Mouse (Mus musculus) R1 (cell line): ENCODE measurements at regions not wholly inside any gene's neighbourhood (a gene's known extent, or its start where the extent isn't known, plus 50 kb on each side); places are given as distances from the start of the nearest gene placed in this dataset.

Experiments
- DNase-seq: peaks from one replicate; pipeline ENCODE4 v3.0.0-alpha.2; 2018; ENCODE audit warnings: low read depth, low spot score

- no peak for DNase-seq
Observed at GRCm38 (mm10) chr7:137879296-137879695, 441.9 kb downstream of the Glrx3 start.

DNA sequence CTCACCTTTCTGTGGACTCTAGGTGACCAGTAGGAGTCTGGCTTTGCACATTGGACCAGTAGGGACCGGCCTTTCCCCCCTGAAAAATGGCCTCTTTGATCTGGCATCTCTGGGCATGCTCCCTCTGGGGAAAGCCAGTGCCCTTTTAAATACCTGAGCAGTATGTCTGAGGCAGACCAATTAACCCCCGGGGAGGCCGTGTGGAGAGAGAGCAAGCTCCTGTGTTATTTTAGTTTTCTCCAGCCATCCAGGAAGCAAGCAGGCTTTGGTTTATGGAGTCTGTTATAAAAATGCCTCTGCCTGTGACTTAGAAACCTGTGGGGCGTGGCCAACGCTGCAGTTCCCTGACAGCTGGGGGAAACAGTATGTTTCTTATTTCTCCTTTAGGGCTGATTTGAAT lies 445.5 kb downstream of the Glrx3 start:
- no peak for DNase-seq

GRCm38 (mm10) chr7:137883701-137884100 lies 446.3 kb downstream of the Glrx3 start:
- no peak for DNase-seq

- DNase-seq = peak; percentile 65
Observed at GRCm38 (mm10) chr7:137885146-137885545, 447.7 kb downstream of the Glrx3 start.

DNA sequence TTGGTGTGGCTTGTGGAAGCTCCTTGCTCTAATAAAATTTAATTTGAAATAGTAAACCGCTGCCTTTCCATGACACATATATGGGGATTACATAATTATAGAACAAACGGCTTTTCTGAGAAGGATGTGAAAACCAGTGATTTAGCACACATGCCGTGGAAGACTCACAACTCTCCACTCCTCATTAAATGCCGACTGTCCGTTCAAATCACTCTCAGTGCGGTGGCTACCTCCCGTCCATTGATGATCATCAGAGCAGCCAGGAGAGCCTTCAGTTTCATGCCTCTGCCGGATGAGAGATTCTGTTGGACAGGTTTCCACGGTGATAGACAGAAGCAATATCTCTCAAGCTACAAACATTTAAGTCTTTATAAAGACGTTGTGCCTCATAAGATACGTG lies 451.3 kb downstream of the Glrx3 start:
- no peak for DNase-seq

GRCm38 (mm10) chr7:137906424-137907060 lies 469.1 kb downstream of the Glrx3 start:
- no peak for DNase-seq

- peak; percentile 38 for DNase-seq
Observed at GRCm38 (mm10) chr7:137909456-137909855, 472.0 kb downstream of the Glrx3 start.

DNA sequence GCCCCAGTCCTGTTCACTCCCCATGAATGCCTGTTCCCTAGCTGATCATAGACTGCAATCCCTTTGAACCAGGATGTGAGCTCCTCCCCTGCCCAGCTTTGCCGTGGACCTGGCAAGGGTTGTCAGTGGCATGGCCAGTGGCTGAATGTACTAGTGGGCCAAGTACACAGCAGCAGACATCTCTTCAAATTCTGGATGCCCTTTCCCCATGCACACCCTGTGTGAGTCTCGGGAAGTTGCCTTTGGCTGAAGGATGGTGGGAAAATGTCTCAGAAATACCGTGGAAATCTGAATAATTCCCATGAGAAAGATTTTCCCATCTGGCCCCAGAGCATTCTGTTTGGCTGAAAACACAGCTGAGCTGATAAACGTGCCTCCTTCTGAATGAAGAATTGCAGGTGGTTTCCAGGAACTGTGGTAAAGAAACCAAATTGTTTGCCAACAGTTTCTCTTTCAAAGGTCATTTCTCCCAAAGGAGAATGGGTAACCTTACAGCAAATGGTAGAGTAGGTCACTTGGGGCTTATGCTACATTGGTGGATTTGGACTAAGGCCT lies 476.2 kb downstream of the Glrx3 start:
- DNase-seq = no peak

- DNase-seq = no peak
Observed at GRCm38 (mm10) chr7:137914506-137914905, 477.1 kb downstream of the Glrx3 start.

GRCm38 (mm10) chr7:137916351-137916750 lies 478.9 kb downstream of the Glrx3 start:
- DNase-seq = no peak

- DNase-seq = no peak
Observed at GRCm38 (mm10) chr7:137924464-137925167, 472.9 kb downstream of the Tcerg1l start.

DNA sequence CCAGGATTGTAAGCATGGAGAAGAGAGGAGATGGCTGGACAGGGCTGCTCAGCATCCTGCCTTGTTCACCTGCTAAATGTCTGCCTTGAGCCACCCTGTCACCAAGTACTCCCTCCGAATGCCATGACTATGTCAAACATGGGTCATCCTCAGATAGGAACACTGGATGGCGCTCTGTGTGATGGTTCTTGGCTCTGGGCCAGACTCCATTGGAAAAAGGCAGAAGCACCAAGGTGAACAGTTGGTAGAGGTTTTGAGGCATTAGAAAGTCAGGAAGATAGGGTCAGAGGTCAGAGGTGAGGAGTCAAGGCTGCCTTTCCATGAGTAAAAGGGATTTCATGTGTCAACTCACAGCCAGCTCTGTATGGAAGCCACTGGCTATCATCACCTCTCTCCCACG lies 471.9 kb downstream of the Tcerg1l start:
- no peak for DNase-seq

DNA sequence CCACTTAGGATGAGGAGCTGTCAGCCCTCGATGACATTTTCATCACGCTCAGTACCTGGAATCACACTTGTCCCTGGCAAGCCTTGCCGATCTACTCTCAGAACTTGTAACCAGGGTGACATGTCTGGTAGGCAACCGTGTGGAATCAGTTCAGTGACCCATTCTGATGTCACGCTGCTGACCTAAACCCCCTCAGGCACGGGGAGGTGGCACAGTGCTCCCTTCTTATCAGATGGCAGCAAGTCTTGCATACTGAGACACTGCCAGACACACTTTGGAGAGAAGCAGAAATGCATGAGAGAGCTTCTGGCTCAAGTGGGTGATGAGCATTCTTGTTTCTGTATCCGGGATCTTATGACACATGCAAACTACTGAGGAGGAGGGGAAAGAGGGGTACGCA lies 470.2 kb downstream of the Tcerg1l start:
- DNase-seq = no peak

GRCm38 (mm10) chr7:137930200-137930599 lies 467.3 kb downstream of the Tcerg1l start:
- DNase-seq = no peak

GRCm38 (mm10) chr7:137935896-137936295 lies 461.6 kb downstream of the Tcerg1l start:
- no peak for DNase-seq

DNA sequence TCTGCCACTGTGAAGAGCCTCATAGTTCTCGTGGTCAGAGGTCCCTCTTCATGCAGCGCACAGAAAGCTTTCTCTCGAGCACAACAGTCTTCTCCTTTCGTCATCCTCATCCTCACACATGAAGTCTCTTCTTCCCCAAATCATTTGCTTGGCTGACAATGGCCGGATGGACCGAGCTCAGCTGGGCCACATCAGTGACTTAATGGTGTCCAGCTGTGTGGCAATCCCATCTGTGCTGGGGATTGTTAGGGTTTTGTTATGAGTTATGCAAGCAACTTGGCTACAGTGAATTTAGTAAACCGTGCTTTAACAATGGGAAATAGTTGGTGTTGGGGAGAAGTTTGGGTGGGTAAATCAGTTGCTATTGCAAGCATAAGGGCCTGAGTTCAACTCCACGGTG lies 458.4 kb downstream of the Tcerg1l start:
- no peak for DNase-seq

DNA sequence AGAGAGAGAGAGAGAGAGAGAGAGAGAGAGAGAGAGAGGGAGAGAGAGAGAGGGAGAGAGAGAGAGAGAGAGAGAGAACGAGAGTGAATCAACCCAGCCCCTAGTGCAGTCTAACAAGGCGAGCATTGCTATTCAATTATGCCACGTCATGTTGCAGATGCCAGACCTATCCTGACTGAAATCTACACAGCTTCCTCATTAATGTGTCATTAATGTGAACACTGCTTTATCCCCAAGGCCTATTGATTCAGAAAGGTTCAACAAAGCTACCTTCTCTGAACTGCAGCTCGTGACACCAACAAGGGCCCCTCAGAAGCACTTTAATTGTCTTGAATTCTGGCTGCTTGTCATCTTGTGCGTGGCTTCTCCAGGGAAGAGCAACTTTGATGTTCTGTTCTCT lies 457.4 kb downstream of the Tcerg1l start:
- no peak for DNase-seq

DNA sequence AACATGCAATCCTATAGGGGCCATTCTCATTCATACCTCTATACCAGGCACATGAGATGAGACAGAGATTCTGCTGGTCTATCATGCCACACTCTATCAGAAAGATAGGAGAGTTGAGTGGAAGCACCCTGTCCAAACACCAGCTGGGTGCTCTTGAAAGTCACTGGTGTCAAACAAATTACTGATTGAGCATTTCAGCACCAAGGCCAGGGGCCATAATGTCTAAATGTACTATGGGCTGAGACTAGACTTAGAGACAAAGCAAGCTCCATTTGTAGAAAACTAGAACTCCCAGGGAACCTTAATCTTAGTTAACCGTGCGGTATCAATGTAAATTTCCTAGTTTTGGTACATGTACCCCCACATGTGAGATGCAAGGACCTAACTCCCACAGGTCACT lies 452.5 kb downstream of the Tcerg1l start:
- DNase-seq = peak; percentile 46

- peak; percentile 6 for DNase-seq
Observed at GRCm38 (mm10) chr7:137947424-137947823, 450.1 kb downstream of the Tcerg1l start.

DNA sequence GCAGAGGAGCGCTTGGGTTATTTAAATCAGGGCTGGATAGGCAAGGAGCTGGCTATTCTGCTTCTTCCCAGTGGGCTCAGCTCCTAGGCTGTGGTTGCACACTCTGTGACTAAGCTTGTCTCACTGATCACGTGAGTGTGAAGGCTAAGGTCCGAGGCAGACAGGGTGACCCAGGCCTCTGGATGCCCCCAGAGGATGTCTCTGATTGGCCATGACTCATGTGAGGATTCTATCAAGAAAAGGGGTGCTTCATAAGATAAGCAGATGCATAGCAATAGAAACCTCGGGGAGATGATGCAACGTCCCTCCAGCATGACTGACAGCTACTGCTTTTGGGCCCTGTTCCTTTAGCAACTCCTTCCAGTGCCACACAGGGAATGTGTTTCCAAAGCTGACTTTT lies 440.2 kb downstream of the Tcerg1l start:
- no peak for DNase-seq

GRCm38 (mm10) chr7:137957848-137958247 lies 439.7 kb downstream of the Tcerg1l start:
- DNase-seq = no peak

DNA sequence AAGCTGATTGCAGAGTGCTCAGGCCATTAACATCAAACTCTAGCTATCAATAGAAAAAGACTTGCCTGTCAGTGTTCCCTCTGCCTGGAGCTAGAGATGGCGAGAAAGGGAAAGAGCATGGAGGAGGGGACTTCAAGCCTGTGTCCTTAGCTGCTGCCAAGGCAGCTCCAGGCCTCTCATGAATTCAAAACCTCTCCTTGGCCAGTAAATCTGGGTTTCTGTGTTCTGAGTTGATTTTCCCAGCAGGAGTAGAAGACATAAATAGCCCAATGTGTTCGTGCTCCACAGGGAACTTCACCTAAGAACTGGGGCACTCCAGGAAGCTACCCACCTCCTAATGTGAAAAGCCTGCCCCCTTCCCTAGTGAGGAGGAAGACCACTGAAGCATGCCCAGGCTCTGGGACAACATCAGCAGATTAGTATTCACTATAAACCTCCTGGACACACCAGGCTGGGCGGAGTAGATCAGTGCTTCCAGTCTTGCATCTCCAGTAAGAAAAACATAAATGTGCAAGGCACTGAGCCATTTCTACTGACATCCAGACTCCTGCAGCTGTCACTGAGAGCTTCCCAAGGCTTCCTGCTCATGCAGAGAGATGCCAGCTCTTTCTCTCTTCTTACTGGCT lies 433.9 kb downstream of the Tcerg1l start:
- DNase-seq = no peak

DNA sequence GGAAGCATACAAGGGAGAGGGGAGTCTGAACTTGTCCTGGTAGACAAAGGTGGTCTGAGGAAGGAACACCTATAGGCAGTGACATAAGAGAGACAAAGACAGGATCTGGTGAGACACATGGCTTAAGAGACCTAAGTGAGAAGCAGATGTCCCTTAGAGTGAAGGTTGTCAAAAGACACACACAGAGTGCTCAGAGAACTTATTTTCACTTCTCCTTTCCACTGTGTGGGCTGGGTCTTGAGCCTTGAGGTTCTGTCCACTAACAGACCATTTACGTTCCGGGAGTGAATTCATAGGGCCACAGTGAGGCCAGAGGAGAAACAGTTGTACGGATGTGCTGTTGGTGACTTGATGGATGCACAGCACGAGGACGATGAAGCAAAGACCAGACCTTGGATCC lies 422.8 kb downstream of the Tcerg1l start:
- no peak for DNase-seq
